Mouse (Mus musculus): ENCODE results near the gene Art3. TPM values are rescaled to one million over a fixed set of nuclear protein-coding genes. Genes with fewer than 3 reads are reported as not detected.
A peak's percentile ranks its signal among the peaks of the same experiment; 100 is the strongest.

Gene Art3
- polyA plus RNA-seq, 1 experiment from 2014 or later, result 2.6 TPM

DNA sequence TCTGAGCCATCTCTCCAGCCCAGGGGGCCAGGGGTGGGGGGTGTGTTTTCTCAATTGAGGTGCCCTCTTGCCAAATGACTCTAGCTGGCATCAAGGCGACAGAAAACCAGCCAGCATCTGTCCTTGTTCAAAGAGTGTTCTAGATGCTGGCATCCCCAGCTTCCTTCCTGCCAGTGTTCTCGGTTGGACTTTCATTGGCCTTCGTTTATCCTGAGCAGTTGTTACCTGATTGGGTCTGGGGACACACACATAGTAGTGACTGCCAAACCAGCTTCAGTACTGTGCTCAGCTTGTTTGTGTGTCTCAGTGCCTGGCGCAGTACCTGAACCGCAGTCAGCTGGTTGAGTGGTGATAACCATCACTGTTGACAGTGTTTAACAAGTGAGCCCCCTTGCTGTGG lies 54.5 kb downstream of the Art3 start:
- H3K9me3 ChIP-seq, result no peaks in the 10 kb centered on the region
- H3K9ac ChIP-seq (replicated peaks), result no peak overlapping the region
- H3K4me2 ChIP-seq (replicated peaks), result no peak overlapping the region
- 82% methylated on average over 5 of the region's 5 CpGs for WGBS
- no peaks in the 10 kb centered on the region for H3K4me1 ChIP-seq
- no peak for ATAC-seq (ENCODE audit: low FRiP score, low read depth)
- peaks cover 8% of the 10 kb centered on the region for H3K27me3 ChIP-seq
- no peaks in the 10 kb centered on the region for H3K36me3 ChIP-seq
- H3K4me3 ChIP-seq, result no peak overlapping the region
- no peak overlapping the region for H3K27ac ChIP-seq (replicated peaks)

DNA sequence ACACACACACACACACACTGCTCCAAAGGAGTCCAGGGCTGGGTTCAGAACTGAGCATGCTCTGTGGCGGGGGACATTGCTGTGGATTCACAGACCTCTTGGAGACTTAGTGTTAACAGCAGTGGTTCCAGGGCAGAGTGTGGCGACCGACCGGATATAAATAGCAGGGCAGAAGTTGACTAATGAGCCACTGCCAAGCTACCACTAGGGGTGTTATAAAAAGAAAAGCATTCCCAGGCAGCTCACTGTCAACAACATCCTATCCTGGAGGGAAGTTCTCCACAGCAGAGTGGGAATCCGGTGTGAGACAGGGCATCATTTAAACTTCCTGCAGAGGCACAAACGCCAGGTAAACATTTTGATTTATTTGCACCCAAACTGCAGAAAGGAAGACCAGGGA lies 55.0 kb downstream of the Art3 start:
- WGBS, result 60% methylated on average over 6 of the region's 6 CpGs

DNA sequence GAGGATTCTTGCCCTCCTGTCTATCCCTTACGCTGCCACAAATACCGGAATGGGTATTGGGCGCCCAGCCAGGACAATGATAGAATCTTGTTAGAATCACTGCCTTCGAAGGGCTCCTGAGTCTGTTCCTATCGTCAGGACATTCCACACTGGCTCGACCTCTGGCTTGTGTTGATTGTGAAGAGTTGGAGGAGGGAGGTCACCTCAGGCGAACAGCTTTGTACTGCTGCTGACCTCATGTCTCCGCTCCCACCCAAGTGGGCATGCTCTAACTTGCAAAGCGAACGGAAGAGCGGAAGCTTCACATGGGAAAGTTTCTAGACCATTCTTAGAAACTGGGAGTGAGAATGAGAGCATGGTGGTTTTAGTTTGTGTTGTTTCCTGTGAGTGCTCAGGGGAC lies 55.8 kb downstream of the Art3 start:
- no peaks in the 10 kb centered on the region for H3K4me1 ChIP-seq
- H3K9me3 ChIP-seq, result no peaks in the 10 kb centered on the region
- no peak for ATAC-seq (ENCODE audit: low FRiP score, low read depth)
- 75% methylated on average over 11 of the region's 11 CpGs for WGBS
- peaks cover 21% of the 10 kb centered on the region for H3K27me3 ChIP-seq
- H3K36me3 ChIP-seq, result no peaks in the 10 kb centered on the region
- no peak overlapping the region for H3K4me2 ChIP-seq (replicated peaks)
- H3K27ac ChIP-seq (replicated peaks), result no peak overlapping the region
- H3K4me3 ChIP-seq, result no peak overlapping the region
- H3K9ac ChIP-seq (replicated peaks), result no peak overlapping the region

More for the DNA sequence above, 55.0 kb downstream of the Art3 start:
- no peaks in the 10 kb centered on the region for H3K36me3 ChIP-seq
- H3K9me3 ChIP-seq, result no peaks in the 10 kb centered on the region
- H3K4me3 ChIP-seq, result no peak overlapping the region
- no peak for ATAC-seq (ENCODE audit: low FRiP score, low read depth)
- H3K27me3 ChIP-seq, result peaks cover 13% of the 10 kb centered on the region
- H3K4me1 ChIP-seq, result no peaks in the 10 kb centered on the region
- no peak overlapping the region for H3K4me2 ChIP-seq (replicated peaks)
- H3K27ac ChIP-seq (replicated peaks), result no peak overlapping the region
- no peak overlapping the region for H3K9ac ChIP-seq (replicated peaks)

DNA sequence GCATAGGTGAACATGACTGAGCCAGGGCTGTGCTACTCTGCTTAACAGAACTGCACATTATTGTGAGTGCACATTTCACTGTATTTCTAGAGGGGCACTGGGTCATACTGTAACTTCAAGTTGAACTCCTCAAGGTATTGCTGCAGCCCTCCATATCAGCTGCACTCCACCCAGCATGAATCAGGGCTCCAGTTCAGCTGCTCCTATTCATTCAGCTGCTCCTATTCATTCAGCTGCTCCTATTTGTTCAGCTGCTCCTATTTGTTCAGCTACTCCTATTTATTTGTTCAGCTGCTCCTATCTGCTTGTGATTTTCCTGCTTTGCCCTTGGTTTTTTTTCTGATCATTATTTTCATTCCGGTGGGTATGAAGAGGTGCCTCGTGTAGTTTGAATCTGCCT lies 58.4 kb downstream of the Art3 start:
- no peak overlapping the region for H3K27ac ChIP-seq (replicated peaks)
- peaks cover 38% of the 10 kb centered on the region for H3K27me3 ChIP-seq
- H3K4me2 ChIP-seq (replicated peaks), result no peak overlapping the region
- H3K4me1 ChIP-seq, result peaks cover 6% of the 10 kb centered on the region; the same call in 1 of the 2 replicates
- ATAC-seq (ENCODE audit: low FRiP score, low read depth), result no peak
- no peak overlapping the region for H3K9ac ChIP-seq (replicated peaks)
- WGBS, result 49% methylated on average over 2 of the region's 2 CpGs
- no peak overlapping the region for H3K4me3 ChIP-seq
- no peaks in the 10 kb centered on the region for H3K36me3 ChIP-seq
- no peaks in the 10 kb centered on the region for H3K9me3 ChIP-seq

DNA sequence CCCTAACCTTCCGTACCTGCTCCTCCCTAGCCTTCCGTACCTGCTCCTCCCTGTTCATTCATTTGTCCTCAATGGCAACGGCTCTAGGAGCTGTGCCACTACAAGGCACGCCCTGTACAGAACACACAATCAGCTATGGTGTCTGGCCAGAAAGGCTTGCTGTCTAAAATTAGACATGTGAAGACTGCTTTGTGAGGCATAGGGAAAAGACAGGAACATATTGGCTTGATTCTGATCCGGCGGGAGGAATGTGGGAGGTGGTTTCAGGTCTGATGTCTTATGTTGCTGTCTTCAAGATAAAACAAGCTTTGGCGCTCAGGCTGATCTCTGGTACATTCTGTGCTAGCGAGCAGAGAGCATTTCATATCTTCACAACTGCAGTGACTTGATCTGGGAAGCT lies 59.0 kb downstream of the Art3 start:
- Histone ChIP-seq H3K36me3 (no peaks in the 10 kb centered on the region), H3K4me2 (replicated peaks) (no peak overlapping the region), H3K9me3 (no peaks in the 10 kb centered on the region), H3K27me3 (peaks cover 38% of the 10 kb centered on the region), H3K4me1 (peaks cover 6% of the 10 kb centered on the region; the same call in 1 of the 2 replicates), H3K9ac (replicated peaks) (no peak overlapping the region), H3K27ac (replicated peaks) (no peak overlapping the region), H3K4me3 (no peak overlapping the region)
- ATAC-seq (ENCODE audit: low FRiP score, low read depth), result no peak
- WGBS, result 82% methylated on average over 8 of the region's 8 CpGs

DNA sequence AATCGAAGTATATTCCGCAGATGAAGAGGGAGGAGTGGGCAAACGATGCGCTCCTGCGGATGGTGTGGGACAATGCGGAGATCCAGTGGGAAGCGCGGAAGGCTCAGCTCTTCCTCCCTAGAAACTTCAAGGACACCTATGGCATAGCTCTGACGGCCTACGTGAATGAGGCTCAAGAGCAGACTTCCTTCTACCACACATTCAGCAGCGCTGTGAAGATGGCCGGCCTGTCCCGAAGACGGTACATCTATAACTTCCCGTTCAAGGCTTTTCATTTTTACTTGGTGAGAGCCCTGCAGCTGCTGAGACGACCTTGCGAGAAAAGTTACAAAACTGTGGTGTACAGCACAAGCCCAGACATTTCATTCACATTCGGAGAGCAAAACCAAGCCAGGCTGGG lies 60.9 kb downstream of the Art3 start:
- Histone ChIP-seq H3K36me3 (no peaks in the 10 kb centered on the region), H3K4me3 (peak overlapping the region; percentile 18), H3K27ac (replicated peaks) (no peak overlapping the region), H3K4me1 (peaks cover 6% of the 10 kb centered on the region; the same call in 1 of the 2 replicates), H3K9me3 (no peaks in the 10 kb centered on the region), H3K4me2 (replicated peaks) (peak overlapping the region; percentile 41), H3K9ac (replicated peaks) (no peak overlapping the region), H3K27me3 (peaks cover 38% of the 10 kb centered on the region)
- ATAC-seq (ENCODE audit: low FRiP score, low read depth), result no peak
- 49% methylated on average over 18 of the region's 18 CpGs for WGBS

DNA sequence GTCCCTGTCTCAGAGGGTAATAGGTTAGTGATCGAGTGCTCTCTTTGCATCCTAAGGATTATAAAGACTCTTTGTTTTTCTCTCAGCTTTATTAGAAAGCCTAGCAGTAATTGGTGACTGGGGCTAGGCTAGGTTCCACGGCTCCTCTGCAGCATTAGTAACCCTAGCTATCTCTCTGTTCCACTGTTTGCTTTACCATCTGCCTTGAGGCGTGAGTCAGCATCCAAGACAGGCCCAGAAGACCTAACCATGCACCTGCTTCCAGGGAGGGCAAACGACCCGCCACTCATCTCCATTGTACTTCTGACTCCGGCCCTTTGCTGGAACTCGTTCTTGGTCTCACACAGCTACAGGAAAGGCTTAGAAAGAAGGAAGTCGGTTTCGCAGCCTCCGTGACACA lies 62.2 kb downstream of the Art3 start:
- Histone ChIP-seq H3K4me1 (peaks cover 6% of the 10 kb centered on the region; the same call in 1 of the 2 replicates), H3K4me2 (replicated peaks) (no peak overlapping the region), H3K27ac (replicated peaks) (no peak overlapping the region), H3K9ac (replicated peaks) (no peak overlapping the region), H3K36me3 (no peaks in the 10 kb centered on the region), H3K27me3 (peaks cover 38% of the 10 kb centered on the region), H3K9me3 (no peaks in the 10 kb centered on the region), H3K4me3 (no peak overlapping the region)
- ATAC-seq (ENCODE audit: low FRiP score, low read depth), result no peak
- WGBS, result 77% methylated on average over 10 of the region's 10 CpGs

DNA sequence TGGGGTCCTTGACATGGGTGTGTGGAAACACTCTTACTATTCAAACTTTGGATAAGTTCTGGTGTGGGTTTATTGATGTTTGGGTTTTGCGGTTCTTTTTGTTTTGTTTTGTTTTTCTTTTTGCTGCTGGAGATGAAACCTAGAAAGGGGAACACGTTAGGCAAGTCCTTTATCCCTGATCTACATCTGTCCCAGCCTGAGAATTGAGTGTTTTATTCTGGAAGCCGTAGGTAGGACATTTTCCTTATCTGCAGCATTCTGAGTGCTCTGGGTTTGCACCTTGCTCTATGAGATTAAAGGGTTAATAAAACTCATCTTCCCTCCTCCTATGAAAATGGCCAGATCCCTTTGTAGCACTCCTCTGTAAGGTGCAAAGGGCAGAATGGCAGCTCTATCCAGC lies 64.1 kb downstream of the Art3 start:
- Histone ChIP-seq H3K9ac (replicated peaks) (no peak overlapping the region), H3K27me3 (peaks cover 34% of the 10 kb centered on the region), H3K4me3 (no peak overlapping the region), H3K27ac (replicated peaks) (no peak overlapping the region), H3K4me1 (peaks cover 6% of the 10 kb centered on the region; the same call in 1 of the 2 replicates), H3K9me3 (no peaks in the 10 kb centered on the region), H3K36me3 (no peaks in the 10 kb centered on the region), H3K4me2 (replicated peaks) (no peak overlapping the region)
- WGBS, result 86% methylated on average over 3 of the region's 3 CpGs
- ATAC-seq (ENCODE audit: low FRiP score, low read depth), result no peak

DNA sequence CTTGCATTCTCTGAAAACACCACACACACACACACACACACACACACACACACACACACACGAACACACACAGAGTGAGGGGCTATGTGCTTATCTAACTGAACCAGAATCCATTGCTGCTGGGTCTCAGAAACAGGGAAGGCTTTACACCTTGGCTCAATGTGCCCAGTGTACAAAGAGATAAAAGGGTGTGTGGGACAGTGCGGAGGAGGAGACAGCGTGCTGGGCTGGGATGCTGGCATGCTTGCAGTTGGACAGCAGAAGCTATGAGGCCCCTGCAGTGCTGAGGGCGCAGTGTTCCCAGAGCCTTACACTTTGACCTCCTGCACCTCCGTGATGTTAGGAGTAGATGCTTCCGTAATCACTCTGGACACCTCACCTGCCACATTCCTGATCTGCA lies 64.8 kb downstream of the Art3 start:
- WGBS, result 91% methylated on average over 6 of the region's 6 CpGs
- no peaks in the 10 kb centered on the region for H3K36me3 ChIP-seq
- H3K4me1 ChIP-seq, result peaks cover 6% of the 10 kb centered on the region; the same call in 1 of the 2 replicates
- H3K9me3 ChIP-seq, result no peaks in the 10 kb centered on the region
- ATAC-seq (ENCODE audit: low FRiP score, low read depth), result no peak
- no peak overlapping the region for H3K4me2 ChIP-seq (replicated peaks)
- H3K27ac ChIP-seq (replicated peaks), result no peak overlapping the region
- H3K27me3 ChIP-seq, result peaks cover 27% of the 10 kb centered on the region
- H3K4me3 ChIP-seq, result no peak overlapping the region
- no peak overlapping the region for H3K9ac ChIP-seq (replicated peaks)

DNA sequence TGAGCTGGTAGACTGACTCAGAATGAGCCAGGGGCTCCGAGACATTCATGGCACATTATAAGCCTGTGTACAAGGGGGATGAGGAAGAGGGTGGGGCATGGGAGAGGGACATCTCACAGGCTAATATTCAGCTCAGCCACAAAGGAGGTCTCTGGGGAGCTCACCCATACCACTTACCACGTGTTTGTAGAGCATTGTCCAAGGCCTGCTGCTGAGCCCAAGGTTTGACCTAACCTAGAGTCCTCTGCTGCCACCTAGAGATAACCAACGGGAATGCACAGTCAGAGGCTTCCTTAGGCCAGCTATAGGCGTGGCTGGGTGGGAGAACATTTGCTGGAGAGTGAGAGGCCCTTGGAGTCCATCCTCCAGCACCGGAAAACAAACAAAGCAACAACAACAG lies 66.5 kb downstream of the Art3 start:
- Histone ChIP-seq H3K9ac (replicated peaks) (no peak overlapping the region), H3K4me2 (replicated peaks) (no peak overlapping the region), H3K27me3 (peaks cover 10% of the 10 kb centered on the region), H3K27ac (replicated peaks) (no peak overlapping the region), H3K36me3 (no peaks in the 10 kb centered on the region), H3K9me3 (no peaks in the 10 kb centered on the region), H3K4me1 (no peaks in the 10 kb centered on the region), H3K4me3 (no peak overlapping the region)
- WGBS, result 25% methylated on average over 5 of the region's 5 CpGs
- ATAC-seq (ENCODE audit: low FRiP score, low read depth), result peak; percentile 83

DNA sequence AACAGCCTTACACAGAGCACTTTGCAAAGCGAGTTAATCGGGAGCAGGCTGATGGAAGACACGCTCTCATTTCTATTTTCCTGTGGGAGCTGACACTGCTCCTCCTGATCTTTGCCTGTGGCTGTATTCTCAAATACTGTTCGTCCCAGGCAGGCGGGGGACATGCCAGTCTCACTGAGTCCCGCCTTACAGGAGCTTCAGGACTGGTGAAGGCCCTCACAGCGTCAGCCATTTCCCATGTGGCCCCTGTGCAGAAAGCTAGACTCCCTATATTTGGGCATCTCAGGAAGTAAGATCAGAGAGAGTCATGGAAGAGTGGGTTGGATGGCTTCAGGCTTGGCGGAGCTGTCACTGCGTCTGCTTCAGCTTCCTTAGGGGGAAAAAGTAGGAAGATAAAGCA lies 71.2 kb downstream of the Art3 start:
- no peak for ATAC-seq (ENCODE audit: low FRiP score, low read depth)
- Histone ChIP-seq H3K9ac (replicated peaks) (no peak overlapping the region), H3K27ac (replicated peaks) (no peak overlapping the region), H3K4me3 (no peak overlapping the region), H3K9me3 (no peaks in the 10 kb centered on the region), H3K36me3 (no peaks in the 10 kb centered on the region), H3K27me3 (no peaks in the 10 kb centered on the region), H3K4me2 (replicated peaks) (no peak overlapping the region), H3K4me1 (peaks cover 12% of the 10 kb centered on the region)
- 71% methylated on average over 9 of the region's 9 CpGs for WGBS

DNA sequence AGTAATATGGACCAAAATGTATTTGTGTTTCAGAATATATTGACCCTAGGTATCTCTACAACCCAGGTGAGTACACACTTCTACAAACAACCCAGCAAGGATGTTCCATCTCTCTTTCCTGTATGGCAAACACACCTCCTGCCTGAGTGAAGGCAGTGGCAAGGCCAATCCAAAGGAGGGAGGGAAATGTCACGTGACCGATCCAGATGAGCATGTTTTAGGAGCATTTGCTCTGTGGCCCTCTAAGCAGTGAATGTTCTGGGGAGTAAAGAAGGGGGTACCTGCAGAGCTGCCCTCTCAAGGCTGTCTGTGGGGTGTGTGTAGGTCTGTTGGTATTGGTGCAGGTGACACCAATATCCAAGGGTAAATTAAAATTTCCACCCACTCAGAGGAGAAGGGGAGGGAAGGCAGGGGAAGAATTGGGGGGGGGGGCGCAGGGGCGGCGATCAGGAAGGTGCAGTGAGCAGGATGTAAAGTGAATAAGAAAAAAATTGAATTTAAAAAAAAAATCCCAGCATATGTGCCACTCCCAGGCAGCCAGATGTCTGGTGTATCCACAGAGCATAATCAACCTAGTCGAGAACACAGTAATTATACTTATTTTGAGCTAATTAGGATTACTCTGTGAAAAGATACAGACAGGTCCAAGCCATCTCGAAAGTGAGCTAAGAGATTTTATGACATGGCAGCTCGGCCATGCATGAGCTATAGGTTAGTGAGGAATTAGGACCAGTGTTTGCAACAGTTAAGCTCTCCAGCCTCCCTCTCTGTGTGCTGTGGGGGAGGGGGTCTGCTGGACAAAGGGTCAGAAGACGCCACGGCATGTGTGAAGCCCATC lies 72.2 kb downstream of the Art3 start:
- Histone ChIP-seq H3K27me3 (no peaks in the 10 kb centered on the region), H3K4me2 (replicated peaks) (no peak overlapping the region), H3K4me3 (no peak overlapping the region), H3K27ac (replicated peaks) (no peak overlapping the region), H3K36me3 (no peaks in the 10 kb centered on the region), H3K9ac (replicated peaks) (no peak overlapping the region), H3K4me1 (peaks cover 12% of the 10 kb centered on the region), H3K9me3 (no peaks in the 10 kb centered on the region)
- peak; percentile 80 for ATAC-seq (ENCODE audit: low FRiP score, low read depth)
- WGBS, result 54% methylated on average over 10 of the region's 10 CpGs

DNA sequence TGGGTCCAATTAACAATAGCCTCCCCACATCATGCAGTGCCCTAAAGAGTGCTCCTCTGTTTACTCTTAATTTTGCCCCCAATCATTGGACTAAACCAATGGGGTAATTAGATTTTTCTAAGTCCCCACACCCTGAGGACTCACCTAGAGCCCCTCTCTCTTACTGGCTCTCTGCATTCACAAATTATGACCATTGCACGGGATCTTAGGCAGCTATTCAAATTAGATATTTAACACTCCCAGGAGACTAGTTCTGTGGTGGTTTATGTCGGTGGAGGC lies 72.7 kb downstream of the Art3 start:
- Histone ChIP-seq H3K27me3 (no peaks in the 10 kb centered on the region), H3K4me2 (replicated peaks) (no peak overlapping the region), H3K36me3 (no peaks in the 10 kb centered on the region), H3K9me3 (no peaks in the 10 kb centered on the region), H3K4me1 (peaks cover 12% of the 10 kb centered on the region), H3K27ac (replicated peaks) (no peak overlapping the region), H3K9ac (replicated peaks) (no peak overlapping the region), H3K4me3 (no peak overlapping the region)
- 44% methylated on average over 2 of the region's 2 CpGs for WGBS
- ATAC-seq (ENCODE audit: low FRiP score, low read depth), result no peak; the same call in 1 of the 2 replicates

Measured in midbrain, embryonic 12.5 days (tissue).